Comparison of ENCODE assay signal across 23 mouse cellular contexts in genomic region chr5:21206014-21206413, GRCm38 (mm10).
"Had no signal": no experiment of that assay in that cellular context is flagged by ENCODE, and none has a peak within 500 bp of the region (broad histone marks: within the 10 kb centered on the region; RNA-seq: fewer than 3 reads in every experiment).

No protein-coding gene starts in this region.

- H3K4me2 ChIP-seq: heart, embryonic 13.5 days; hindbrain, embryonic 13.5 days; hindbrain, embryonic 15.5 days; kidney, embryonic 15.5 days; limb, embryonic 13.5 days; limb, embryonic 15.5 days; liver, embryonic 12.5 days had no signal

- ATAC-seq: forebrain, postnatal 0 days; hindbrain, postnatal 0 days; intestine, embryonic 16.5 days; liver, embryonic 12.5 days had no signal

- H3K4me3 ChIP-seq: heart, adult 2 months; heart, embryonic 13.5 days; hindbrain, embryonic 13.5 days; hindbrain, embryonic 15.5 days; kidney, embryonic 15.5 days; limb, embryonic 13.5 days; limb, embryonic 15.5 days; liver, embryonic 12.5 days had no signal

- H3K4me1 ChIP-seq: hindbrain, embryonic 13.5 days; hindbrain, embryonic 15.5 days; kidney, embryonic 15.5 days; limb, embryonic 15.5 days; liver, embryonic 12.5 days had no signal

- DNase-seq: forebrain, postnatal 0 days; gastrocnemius, postnatal 14 days; gastrocnemius, postnatal 36 days; heart, adult 2 months; kidney, adult 11 months; kidney, adult 2 months; kidney, adult 9 months; kidney, postnatal 14 days; kidney, postnatal 36 days; layer of hippocampus, adult 9-11 months; layer of hippocampus, postnatal 36 days; left cerebral cortex, postnatal 4 days had no signal

- H3K27ac ChIP-seq: heart, adult 2 months; heart, embryonic 13.5 days; hindbrain, embryonic 13.5 days; hindbrain, embryonic 15.5 days; hindbrain, postnatal 0 days; kidney, embryonic 15.5 days; kidney, postnatal 0 days; limb, embryonic 13.5 days; limb, embryonic 15.5 days; liver, embryonic 12.5 days; liver, embryonic 14.5 days had no signal

- H3K9ac ChIP-seq: forebrain, postnatal 0 days; heart, embryonic 13.5 days; hindbrain, embryonic 13.5 days; hindbrain, embryonic 15.5 days; kidney, embryonic 15.5 days; limb, embryonic 13.5 days; limb, embryonic 15.5 days; liver, embryonic 12.5 days; liver, embryonic 14.5 days had no signal

- H3K9me3 ChIP-seq: heart, embryonic 13.5 days; hindbrain, embryonic 13.5 days; hindbrain, embryonic 15.5 days; kidney, embryonic 15.5 days; limb, embryonic 13.5 days; limb, embryonic 15.5 days; liver, embryonic 12.5 days had no signal

- H3K27me3 ChIP-seq: heart, embryonic 13.5 days; hindbrain, embryonic 13.5 days; hindbrain, embryonic 15.5 days; kidney, embryonic 15.5 days; limb, embryonic 13.5 days; limb, embryonic 15.5 days; liver, embryonic 12.5 days had no signal

- H3K36me3 ChIP-seq: heart, embryonic 13.5 days; hindbrain, embryonic 13.5 days; hindbrain, embryonic 15.5 days; kidney, embryonic 15.5 days; limb, embryonic 13.5 days; limb, embryonic 15.5 days; liver, embryonic 12.5 days had no signal
